ENCODE assay signal across 20 mouse cellular contexts in the genomic region with DNA sequence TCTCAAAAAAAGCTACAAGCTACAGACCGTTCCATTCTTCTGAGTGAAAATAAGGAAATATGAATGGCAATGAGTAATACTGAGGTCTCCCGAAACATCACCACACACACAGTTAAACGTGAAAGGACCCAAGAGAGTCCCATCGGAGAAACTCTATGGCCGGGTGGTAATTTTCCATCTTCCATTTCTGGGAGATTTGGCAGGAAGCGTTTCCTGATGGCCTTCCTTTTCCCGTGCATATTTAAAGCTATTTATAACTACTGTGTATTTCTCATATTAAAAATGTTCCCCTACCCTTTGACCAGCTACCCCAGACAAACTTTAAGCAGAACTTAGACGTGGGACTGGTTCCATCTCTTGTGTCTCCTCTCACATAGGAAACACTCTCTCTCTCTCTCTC. TPM values are rescaled to one million over a fixed set of nuclear protein-coding genes. Genes with fewer than 3 reads are reported as not detected.
DNase-seq lines count a peak whose midpoint lies in the region; ATAC-seq and TF ChIP-seq lines count a peak whose summit lies in the region.
"Had no signal": no experiment of that assay in that cellular context is flagged by ENCODE, and none has a peak within 500 bp of the region (broad histone marks: within the 10 kb centered on the region; RNA-seq: fewer than 3 reads in every experiment).

No protein-coding gene starts in this region.

- DNase-seq in heart, adult 8-10 months (ENCODE audit: low spot score): peak; percentile 67
- no peak for DNase-seq in heart, embryonic 10.5 days (ENCODE audit: low spot score)
- no peak for DNase-seq in lung, postnatal 4 days
- peak; percentile 60 for DNase-seq in kidney, postnatal 0 days (ENCODE audit: low spot score)
- DNase-seq: cerebellum, adult 11 months; cerebellum, postnatal 25 days; gastrocnemius, postnatal 36 days had no signal

- H3K4me1 ChIP-seq in heart, embryonic 10.5 days: peaks cover 6% of the 10 kb centered on the region
- no peaks in the 10 kb centered on the region for H3K4me1 ChIP-seq in lung, embryonic 16.5 days (replicated peaks; ENCODE audit: control insufficient read depth, insufficient read depth, low read length)
- H3K4me1 ChIP-seq in kidney, postnatal 0 days (replicated peaks; ENCODE audit: insufficient read depth, low read length): no peaks in the 10 kb centered on the region
- H3K4me1 ChIP-seq in small intestine, adult 2 months (ENCODE audit: control insufficient read depth, insufficient read depth, insufficient read length, low read length): no peaks in the 10 kb centered on the region; the same call in 1 of the 2 replicates
- 0 out of 2 replicates have a peak, but pooled peaks cover 3% of the 10 kb centered on the region for H3K4me1 ChIP-seq in intestine, postnatal 0 days (replicated peaks; ENCODE audit: control insufficient read depth, insufficient read depth, low read length)
- H3K4me1 ChIP-seq: intestine, embryonic 15.5 days; limb, embryonic 13.5 days; liver, embryonic 15.5 days; stomach, embryonic 15.5 days had no signal

- 83% methylated on average over 8 of the region's 8 CpGs for WGBS in heart, embryonic 10.5 days
- WGBS in lung, embryonic 16.5 days: 62% methylated on average over 8 of the region's 8 CpGs
- WGBS in kidney, postnatal 0 days: 60% methylated on average over 8 of the region's 8 CpGs
- 76% methylated on average over 8 of the region's 8 CpGs for WGBS in small intestine, adult 2 months
- 73% methylated on average over 8 of the region's 8 CpGs for WGBS in intestine, postnatal 0 days

- no peak overlapping the region for H3K4me2 ChIP-seq in lung, embryonic 16.5 days (ENCODE audit: low read depth, low read length)
- no peak overlapping the region for H3K4me2 ChIP-seq in kidney, postnatal 0 days (ENCODE audit: low read length)
- no peak overlapping the region for H3K4me2 ChIP-seq in intestine, postnatal 0 days (replicated peaks; ENCODE audit: low read depth)
- H3K4me2 ChIP-seq: forebrain, embryonic 12.5 days; heart, embryonic 15.5 days; hindbrain, embryonic 13.5 days; intestine, embryonic 15.5 days; limb, embryonic 13.5 days; liver, embryonic 15.5 days; stomach, embryonic 15.5 days had no signal

- ATAC-seq in lung, embryonic 16.5 days (ENCODE audit: low read depth): no peak
- no peak for ATAC-seq in kidney, postnatal 0 days (replicated peaks; ENCODE audit: low FRiP score, low read depth)
- no peak for ATAC-seq in intestine, postnatal 0 days
- ATAC-seq: activated CD4-positive, CD25-positive, alpha-beta regulatory T cell, adult 4 months; intestine, embryonic 15.5 days; midbrain, embryonic 16.5 days; Patski had no signal

- no peaks in the 10 kb centered on the region for H3K27me3 ChIP-seq in heart, embryonic 10.5 days (ENCODE audit: insufficient read depth, poor library complexity, severe bottlenecking)
- H3K27me3 ChIP-seq in lung, embryonic 16.5 days (ENCODE audit: control insufficient read depth, insufficient read depth, low read depth, low read length): no peaks in the 10 kb centered on the region
- H3K27me3 ChIP-seq in kidney, postnatal 0 days (ENCODE audit: insufficient read depth, low read length): no peaks in the 10 kb centered on the region
- no peaks in the 10 kb centered on the region for H3K27me3 ChIP-seq in small intestine, adult 2 months (ENCODE audit: control insufficient read depth, insufficient read depth, low read length)
- H3K27me3 ChIP-seq in intestine, postnatal 0 days (replicated peaks; ENCODE audit: control insufficient read depth, insufficient read depth, low read length): no peaks in the 10 kb centered on the region
- H3K27me3 ChIP-seq: forebrain, embryonic 12.5 days; heart, embryonic 15.5 days; hindbrain, embryonic 13.5 days; intestine, embryonic 15.5 days; limb, embryonic 13.5 days; liver, embryonic 15.5 days; Patski; stomach, embryonic 15.5 days had no signal

- H3K4me3 ChIP-seq in heart, embryonic 10.5 days: no peak overlapping the region
- no peak overlapping the region for H3K4me3 ChIP-seq in lung, embryonic 16.5 days (ENCODE audit: low read length)
- no peak overlapping the region for H3K4me3 ChIP-seq in kidney, postnatal 0 days (replicated peaks; ENCODE audit: low read depth, low read length)
- no peak overlapping the region for H3K4me3 ChIP-seq in small intestine, adult 2 months (ENCODE audit: low read depth, low read length)
- H3K4me3 ChIP-seq in intestine, postnatal 0 days (ENCODE audit: low read depth, low read length): no peak overlapping the region
- H3K4me3 ChIP-seq: forebrain, embryonic 12.5 days; heart, embryonic 15.5 days; hindbrain, embryonic 13.5 days; intestine, embryonic 15.5 days; limb, embryonic 13.5 days; liver, embryonic 15.5 days; stomach, embryonic 15.5 days had no signal

- TF ChIP-seq CTCF in kidney, postnatal 0 days (IDR thresholded peaks at IDR 0.05; ENCODE audit: low read depth): no peak
- no peak for TF ChIP-seq CTCF in small intestine, adult 2 months (IDR thresholded peaks at IDR 0.05; ENCODE audit: extremely low read depth, insufficient read length, insufficient replicate concordance, low read depth, low read length)
- no peak for TF ChIP-seq CTCF in intestine, postnatal 0 days (IDR thresholded peaks at IDR 0.05; ENCODE audit: low read depth)

- H3K9ac ChIP-seq in lung, embryonic 16.5 days (ENCODE audit: low read length): no peak overlapping the region
- no peak overlapping the region for H3K9ac ChIP-seq in kidney, postnatal 0 days (ENCODE audit: low read depth, low read length)
- no peak overlapping the region for H3K9ac ChIP-seq in intestine, postnatal 0 days (ENCODE audit: low read depth, low read length)
- H3K9ac ChIP-seq: forebrain, embryonic 12.5 days; heart, embryonic 15.5 days; hindbrain, embryonic 13.5 days; intestine, embryonic 15.5 days; limb, embryonic 13.5 days; liver, embryonic 15.5 days; stomach, embryonic 15.5 days had no signal

- H3K36me3 ChIP-seq in heart, embryonic 10.5 days: no peaks in the 10 kb centered on the region
- no peaks in the 10 kb centered on the region for H3K36me3 ChIP-seq in lung, embryonic 16.5 days (ENCODE audit: control insufficient read depth, insufficient read depth, low read length)
- H3K36me3 ChIP-seq in kidney, postnatal 0 days (ENCODE audit: insufficient read depth, low read length): no peaks in the 10 kb centered on the region
- H3K36me3 ChIP-seq in small intestine, adult 2 months (ENCODE audit: control insufficient read depth, insufficient read depth, low read length): no peaks in the 10 kb centered on the region
- H3K36me3 ChIP-seq in intestine, postnatal 0 days (ENCODE audit: control insufficient read depth, insufficient read depth): no peaks in the 10 kb centered on the region
- H3K36me3 ChIP-seq: forebrain, embryonic 12.5 days; heart, embryonic 15.5 days; hindbrain, embryonic 13.5 days; intestine, embryonic 15.5 days; limb, embryonic 13.5 days; liver, embryonic 15.5 days; stomach, embryonic 15.5 days had no signal

- no peaks in the 10 kb centered on the region for H3K9me3 ChIP-seq in heart, embryonic 10.5 days
- H3K9me3 ChIP-seq in lung, embryonic 16.5 days (ENCODE audit: control insufficient read depth, low read length): no peaks in the 10 kb centered on the region
- H3K9me3 ChIP-seq in kidney, postnatal 0 days (replicated peaks; ENCODE audit: low read length): no peaks in the 10 kb centered on the region
- H3K9me3 ChIP-seq in intestine, postnatal 0 days (ENCODE audit: control insufficient read depth): no peaks in the 10 kb centered on the region
- H3K9me3 ChIP-seq: forebrain, embryonic 12.5 days; heart, embryonic 15.5 days; hindbrain, embryonic 13.5 days; intestine, embryonic 15.5 days; limb, embryonic 13.5 days; liver, embryonic 15.5 days; stomach, embryonic 15.5 days had no signal

- no peak for TF ChIP-seq POLR2A in small intestine, adult 2 months (IDR thresholded peaks at IDR 0.05; ENCODE audit: low read depth, low read length)

- H3K27ac ChIP-seq in heart, embryonic 10.5 days: no peak overlapping the region
- H3K27ac ChIP-seq in lung, embryonic 16.5 days (ENCODE audit: low read length): 0 out of 2 replicates have a peak overlapping the region, but pooled peaks have one; percentile 2
- peak overlapping the region; percentile 55 for H3K27ac ChIP-seq in kidney, postnatal 0 days
- H3K27ac ChIP-seq in small intestine, adult 2 months (ENCODE audit: insufficient read depth, low read depth, low read length): 0 out of 2 replicates have a peak overlapping the region, but pooled peaks have one; percentile 0
- no peak overlapping the region for H3K27ac ChIP-seq in intestine, postnatal 0 days (ENCODE audit: low read depth, low read length)
- H3K27ac ChIP-seq: forebrain, embryonic 12.5 days; heart, embryonic 15.5 days; hindbrain, embryonic 13.5 days; intestine, embryonic 15.5 days; limb, embryonic 13.5 days; liver, embryonic 15.5 days; stomach, embryonic 15.5 days had no signal

RNA-seq across cellular contexts. Expression of a gene that starts 50.7 kb away (rescaled TPM):
- 10 to 100 TPM; 20.8 to 27.2 (median 23.2) TPM for total RNA-seq in heart, adult 8-10 months (2022)
- 20.9 and 21.7 TPM in 2 replicates for polyA plus RNA-seq in heart, embryonic 10.5 days (2016; fragmentation: Nextera tagmentation; extraction: Ambion mirVana)
- polyA plus RNA-seq in lung, embryonic 16.5 days (2015; fragmentation: Nextera tagmentation; extraction: Ambion mirVana): 22.4 and 22.6 TPM in 2 replicates
- polyA plus RNA-seq in kidney, postnatal 0 days (2015; fragmentation: Nextera tagmentation; extraction: Ambion mirVana): 18.1 and 19.2 TPM in 2 replicates
- 2.4 and 4.7 TPM in 2 replicates for polyA plus RNA-seq in small intestine, adult 2 months (2012; rRNA removed)
- polyA plus RNA-seq in intestine, postnatal 0 days (2015; fragmentation: Nextera tagmentation; extraction: Ambion mirVana): 5.4 and 5.9 TPM in 2 replicates

Comparison
In these comparisons a context has a peak if more than half of its experiments do, and no peak if none do; other contexts are left out.
1. DNase-seq: peak in heart, adult 8-10 months (single experiment) and kidney, postnatal 0 days (single experiment); none in heart, embryonic 10.5 days (single experiment) and lung, postnatal 4 days (0 of 2).
2. H3K27ac ChIP-seq: peak in lung, embryonic 16.5 days (single experiment), kidney, postnatal 0 days (single experiment) and small intestine, adult 2 months (single experiment); none in heart, embryonic 10.5 days (single experiment) and intestine, postnatal 0 days (single experiment).